Mouse (Mus musculus): ENCODE data around the gene Abcg4. TPM values are rescaled to one million over a fixed set of nuclear protein-coding genes. Genes with fewer than 3 reads are reported as not detected.
"Not testable (repeated sequence)": the region's sequence is repeated elsewhere in the genome, so short reads cannot be mapped to it uniquely, and the experiment has no call there.

Gene Abcg4
- polyA plus RNA-seq, 1 experiment from 2014 or later: 3.3 TPM

DNA sequence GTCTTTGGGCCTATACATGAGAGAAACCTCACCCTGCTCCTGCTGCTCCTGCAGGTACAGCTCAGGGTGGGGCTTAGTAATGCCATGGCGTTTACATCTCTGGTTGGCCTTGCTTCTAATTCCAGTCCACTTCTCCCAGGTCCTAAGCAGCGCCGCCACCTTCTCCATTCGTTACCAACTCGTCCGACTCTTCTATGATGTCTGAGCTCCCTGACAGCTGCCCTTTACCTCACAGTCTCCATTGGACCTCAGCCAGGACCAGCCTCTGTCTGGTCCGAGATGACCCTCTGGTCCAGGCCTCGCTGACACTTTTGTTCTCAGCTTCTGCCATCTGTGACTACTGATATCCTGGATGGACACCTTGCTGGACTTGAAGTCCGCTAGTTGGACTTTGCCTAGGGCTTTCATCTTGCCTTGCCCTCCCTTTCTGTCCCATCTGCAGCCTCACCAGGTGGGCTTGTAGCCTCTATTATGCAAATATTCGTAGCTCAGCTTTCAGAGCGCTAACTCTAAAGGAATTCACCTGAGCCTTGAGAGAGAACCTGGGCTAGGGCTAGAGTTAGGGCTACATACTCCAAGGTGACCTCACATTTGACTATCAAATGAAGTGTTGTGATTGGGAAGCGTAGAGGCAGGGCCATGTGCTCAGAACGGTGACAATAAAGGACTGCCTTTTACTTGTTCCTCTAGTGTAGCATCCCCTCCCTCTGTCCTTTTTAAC lies 44.7 kb upstream of the Abcg4 start:
- H3K9ac ChIP-seq (ENCODE audit: low read depth, low read length): no peak overlapping the region

DNA sequence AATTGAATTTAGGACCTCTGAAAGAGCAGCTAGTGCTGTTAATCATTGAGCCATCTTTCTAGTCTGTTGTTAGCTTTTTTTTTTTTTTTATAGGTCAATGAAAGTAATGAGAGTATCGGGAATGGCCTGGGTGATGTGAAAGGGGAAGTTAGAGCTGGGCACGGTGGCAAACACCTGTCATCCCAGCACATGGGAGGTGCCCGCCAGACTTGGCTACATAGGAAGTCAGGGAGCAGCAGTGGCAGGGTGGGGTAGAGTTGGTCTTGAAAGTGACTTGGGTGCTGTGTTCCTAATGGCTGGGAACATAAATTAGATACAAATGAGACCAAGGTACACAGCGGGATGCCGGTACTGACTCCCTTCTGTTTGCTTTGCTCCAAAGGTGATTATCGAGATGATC lies 42.3 kb upstream of the Abcg4 start:
- no peak overlapping the region for H3K4me2 ChIP-seq
- peaks cover 9% of the 10 kb centered on the region; the same call in 1 of the 2 replicates for H3K4me1 ChIP-seq (ENCODE audit: control insufficient read depth, insufficient read depth, low read length)
- H3K9ac ChIP-seq (ENCODE audit: low read depth, low read length): no peak overlapping the region
- no peak overlapping the region for H3K4me3 ChIP-seq (ENCODE audit: low read depth, low read length)
- peaks cover 27% of the 10 kb centered on the region for H3K36me3 ChIP-seq (ENCODE audit: control insufficient read depth, insufficient read depth, low read length)
- H3K27me3 ChIP-seq (ENCODE audit: control insufficient read depth, insufficient read depth, low read length): no peaks in the 10 kb centered on the region
- no peaks in the 10 kb centered on the region for H3K9me3 ChIP-seq (replicated peaks; ENCODE audit: control insufficient read depth, low read length)
- no peak for ATAC-seq (replicated peaks; ENCODE audit: insufficient number of reproducible peaks, low FRiP score, low TSS enrichment)
- 94% methylated on average over 6 of the region's 6 CpGs for WGBS (ENCODE audit: insufficient replicate concordance)
- no peak overlapping the region for H3K27ac ChIP-seq (ENCODE audit: low read depth, low read length)

More for the DNA sequence above, 44.7 kb upstream of the Abcg4 start:
- ATAC-seq (replicated peaks; ENCODE audit: insufficient number of reproducible peaks, low FRiP score, low TSS enrichment): no peak
- peaks cover 27% of the 10 kb centered on the region for H3K36me3 ChIP-seq (ENCODE audit: control insufficient read depth, insufficient read depth, low read length)
- no peak overlapping the region for H3K4me3 ChIP-seq (ENCODE audit: low read depth, low read length)
- peaks cover 8% of the 10 kb centered on the region; the same call in 1 of the 2 replicates for H3K4me1 ChIP-seq (ENCODE audit: control insufficient read depth, insufficient read depth, low read length)
- H3K27ac ChIP-seq (ENCODE audit: low read depth, low read length): no peak overlapping the region
- WGBS (ENCODE audit: insufficient replicate concordance): 92% methylated on average over 13 of the region's 13 CpGs
- H3K4me2 ChIP-seq: peak overlapping the region; percentile 7; the same call in 1 of the 2 replicates
- no peaks in the 10 kb centered on the region for H3K27me3 ChIP-seq (ENCODE audit: control insufficient read depth, insufficient read depth, low read length)
- H3K9me3 ChIP-seq (replicated peaks; ENCODE audit: control insufficient read depth, low read length): no peaks in the 10 kb centered on the region

DNA sequence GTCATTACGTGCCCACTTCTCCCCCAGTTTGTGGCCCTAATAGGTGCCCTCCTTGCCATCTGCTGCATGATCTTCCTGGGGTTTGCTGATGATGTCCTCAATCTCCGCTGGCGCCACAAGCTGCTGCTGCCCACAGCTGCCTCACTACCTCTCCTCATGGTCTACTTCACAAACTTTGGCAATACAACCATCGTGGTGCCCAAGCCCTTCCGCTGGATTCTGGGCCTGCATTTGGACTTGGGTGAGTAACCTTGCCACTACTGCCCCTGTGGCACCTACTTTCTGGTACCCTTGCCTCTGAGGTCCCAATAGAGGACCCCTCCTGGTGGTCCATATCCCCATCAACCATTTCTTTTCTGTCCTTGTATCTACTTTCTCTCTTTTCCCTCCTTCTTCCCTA lies 39.5 kb upstream of the Abcg4 start:
- Histone ChIP-seq H3K9me3 (replicated peaks; ENCODE audit: control insufficient read depth, low read length) (no peaks in the 10 kb centered on the region), H3K4me1 (ENCODE audit: control insufficient read depth, insufficient read depth, low read length) (peaks cover 11% of the 10 kb centered on the region; the same call in 1 of the 2 replicates), H3K9ac (ENCODE audit: low read depth, low read length) (peak overlapping the region; percentile 31), H3K27me3 (ENCODE audit: control insufficient read depth, insufficient read depth, low read length) (no peaks in the 10 kb centered on the region), H3K27ac (ENCODE audit: low read depth, low read length) (peak overlapping the region; percentile 93; the same call in 1 of the 2 replicates), H3K4me3 (ENCODE audit: low read depth, low read length) (peak overlapping the region; percentile 85), H3K4me2 (peak overlapping the region; percentile 75), H3K36me3 (ENCODE audit: control insufficient read depth, insufficient read depth, low read length) (peaks cover 19% of the 10 kb centered on the region)
- no peak for ATAC-seq (replicated peaks; ENCODE audit: insufficient number of reproducible peaks, low FRiP score, low TSS enrichment)
- WGBS (ENCODE audit: insufficient replicate concordance): 91% methylated on average over 5 of the region's 5 CpGs

DNA sequence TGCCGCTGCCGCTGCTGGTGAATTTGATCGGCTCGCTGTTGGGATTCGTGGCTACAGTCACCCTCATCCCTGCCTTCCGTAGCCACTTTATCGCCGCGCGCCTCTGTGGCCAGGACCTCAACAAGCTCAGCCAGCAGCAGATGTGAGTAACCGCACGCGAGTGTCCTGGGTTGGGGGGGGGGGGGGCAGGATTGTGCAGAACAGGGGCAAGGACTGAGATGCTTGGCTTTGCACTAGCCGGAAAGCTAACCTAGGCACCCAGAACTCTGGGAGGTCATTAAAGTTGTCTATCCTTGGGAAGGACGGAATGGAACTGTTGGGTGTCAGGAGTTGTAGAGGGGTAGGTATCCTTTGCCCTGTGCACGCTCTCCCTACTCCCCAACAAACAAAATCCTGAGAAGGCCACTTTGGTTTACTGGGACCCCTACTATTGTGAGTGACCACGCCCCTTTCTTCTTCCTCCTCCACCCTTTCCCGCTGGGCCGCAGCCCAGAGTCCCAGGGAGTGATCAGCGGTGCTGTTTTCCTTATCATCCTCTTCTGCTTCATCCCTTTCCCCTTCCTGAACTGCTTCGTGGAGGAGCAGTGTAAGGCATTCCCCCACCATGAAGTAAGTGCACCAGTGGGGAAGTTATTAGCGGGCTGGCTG lies 38.8 kb upstream of the Abcg4 start:
- Histone ChIP-seq H3K4me1 (ENCODE audit: control insufficient read depth, insufficient read depth, low read length) (peaks cover 11% of the 10 kb centered on the region; the same call in 1 of the 2 replicates), H3K27me3 (ENCODE audit: control insufficient read depth, insufficient read depth, low read length) (no peaks in the 10 kb centered on the region), H3K9me3 (replicated peaks; ENCODE audit: control insufficient read depth, low read length) (no peaks in the 10 kb centered on the region), H3K4me2 (peak overlapping the region; percentile 75), H3K9ac (ENCODE audit: low read depth, low read length) (peak overlapping the region; percentile 92), H3K27ac (ENCODE audit: low read depth, low read length) (peak overlapping the region; percentile 93), H3K36me3 (ENCODE audit: control insufficient read depth, insufficient read depth, low read length) (peaks cover 12% of the 10 kb centered on the region), H3K4me3 (ENCODE audit: low read depth, low read length) (peak overlapping the region; percentile 85)
- ATAC-seq (replicated peaks; ENCODE audit: insufficient number of reproducible peaks, low FRiP score, low TSS enrichment): peak; percentile 54
- WGBS (ENCODE audit: insufficient replicate concordance): under 1% methylated on average over 22 of the region's 22 CpGs

DNA sequence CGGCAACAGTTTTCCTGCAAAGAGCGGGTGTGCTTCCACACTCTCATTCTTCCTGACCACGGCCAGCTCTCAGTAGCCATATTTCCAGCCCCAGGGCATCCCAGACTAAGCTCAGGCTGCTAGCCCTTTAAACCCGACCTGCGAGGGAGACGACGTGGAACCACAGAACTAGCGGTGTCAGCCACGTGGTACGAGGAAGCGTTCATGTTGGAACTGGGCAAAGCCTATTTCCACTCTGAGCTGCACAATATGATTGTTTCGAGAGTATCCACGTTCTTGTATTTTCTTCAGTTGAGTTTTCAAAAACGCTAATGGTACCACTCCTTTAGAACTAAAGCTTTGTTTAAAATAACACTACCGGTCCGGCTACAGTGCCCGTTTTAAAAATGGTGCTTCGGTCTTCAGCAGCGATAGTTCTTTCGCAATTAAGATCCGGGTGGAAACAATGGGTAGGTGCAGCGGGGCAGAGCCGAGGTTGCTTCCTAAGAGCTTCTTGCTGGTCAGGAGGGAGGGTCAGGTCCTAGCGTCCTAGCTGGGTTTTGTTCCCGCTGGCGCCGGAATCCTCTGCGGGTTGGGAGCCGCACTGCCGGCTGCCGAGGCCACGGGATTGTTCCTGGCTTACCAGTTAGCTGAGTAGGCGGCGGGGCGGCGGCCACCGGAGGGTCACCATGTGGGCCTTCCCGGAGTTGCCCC lies 38.1 kb upstream of the Abcg4 start:
- peak; percentile 86 for ATAC-seq (replicated peaks; ENCODE audit: insufficient number of reproducible peaks, low FRiP score, low TSS enrichment)
- no peaks in the 10 kb centered on the region for H3K27me3 ChIP-seq (ENCODE audit: control insufficient read depth, insufficient read depth, low read length)
- H3K27ac ChIP-seq (ENCODE audit: low read depth, low read length): peak overlapping the region; percentile 93
- H3K9ac ChIP-seq (ENCODE audit: low read depth, low read length): peak overlapping the region; percentile 92
- H3K36me3 ChIP-seq (ENCODE audit: control insufficient read depth, insufficient read depth, low read length): peaks cover 12% of the 10 kb centered on the region
- under 1% methylated on average over 38 of the region's 38 CpGs for WGBS (ENCODE audit: insufficient replicate concordance)
- no peaks in the 10 kb centered on the region for H3K9me3 ChIP-seq (replicated peaks; ENCODE audit: control insufficient read depth, low read length)
- H3K4me3 ChIP-seq (ENCODE audit: low read depth, low read length): peak overlapping the region; percentile 85
- H3K4me2 ChIP-seq: peak overlapping the region; percentile 75
- H3K4me1 ChIP-seq (ENCODE audit: control insufficient read depth, insufficient read depth, low read length): peaks cover 11% of the 10 kb centered on the region; the same call in 1 of the 2 replicates

DNA sequence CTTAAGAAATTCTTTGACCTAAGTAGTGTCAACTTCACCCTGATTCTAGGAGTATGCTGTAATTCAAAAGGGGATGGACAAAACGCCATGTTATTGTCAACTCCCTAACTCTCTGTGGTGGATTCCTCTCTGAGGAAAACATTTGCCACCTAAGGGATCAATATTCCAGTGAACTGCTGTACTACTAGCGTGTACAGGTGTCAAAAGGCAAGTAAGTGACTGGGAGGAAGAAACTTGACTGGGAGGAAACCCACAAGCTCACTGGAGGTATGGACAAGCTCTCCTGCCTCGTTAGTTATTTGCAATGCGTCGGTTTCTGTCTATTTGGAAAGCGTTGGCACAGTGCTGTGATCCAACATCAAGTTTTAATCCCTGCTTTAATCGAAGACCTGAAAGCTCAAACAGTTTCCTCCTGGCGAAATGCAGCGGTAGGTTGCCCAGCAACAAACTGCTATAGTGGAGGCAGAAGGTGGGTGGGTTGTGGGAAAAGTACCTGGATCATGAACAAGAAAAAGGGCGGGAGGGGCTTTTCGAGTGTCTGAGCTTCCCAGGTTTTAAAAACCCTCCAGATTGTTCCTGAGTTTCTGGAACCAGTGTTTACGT lies 37.5 kb upstream of the Abcg4 start, which contains the start of gene Dpagt1:
Gene Dpagt1 (plus strand): TSS at position 252 of the 603 bp plus-strand sequence.
- Histone ChIP-seq H3K27ac (ENCODE audit: low read depth, low read length) (peak within 1 kb of the TSS; percentile 93), H3K9me3 (replicated peaks; ENCODE audit: control insufficient read depth, low read length) (no peaks in the 10 kb centered on the region), H3K36me3 (ENCODE audit: control insufficient read depth, insufficient read depth, low read length) (peaks cover 12% of the 10 kb centered on the region), H3K4me3 (ENCODE audit: low read depth, low read length) (peak within 1 kb of the TSS; percentile 85), H3K4me2 (peak within 1 kb of the TSS; percentile 75), H3K27me3 (ENCODE audit: control insufficient read depth, insufficient read depth, low read length) (no peaks in the 10 kb centered on the region), H3K9ac (ENCODE audit: low read depth, low read length) (peak within 1 kb of the TSS; percentile 92), H3K4me1 (ENCODE audit: control insufficient read depth, insufficient read depth, low read length) (peaks cover 11% of the 10 kb centered on the region; the same call in 1 of the 2 replicates)
- 4% methylated on average over 12 of the region's 12 CpGs for WGBS (ENCODE audit: insufficient replicate concordance)
- ATAC-seq (replicated peaks; ENCODE audit: insufficient number of reproducible peaks, low FRiP score, low TSS enrichment): no peak

DNA sequence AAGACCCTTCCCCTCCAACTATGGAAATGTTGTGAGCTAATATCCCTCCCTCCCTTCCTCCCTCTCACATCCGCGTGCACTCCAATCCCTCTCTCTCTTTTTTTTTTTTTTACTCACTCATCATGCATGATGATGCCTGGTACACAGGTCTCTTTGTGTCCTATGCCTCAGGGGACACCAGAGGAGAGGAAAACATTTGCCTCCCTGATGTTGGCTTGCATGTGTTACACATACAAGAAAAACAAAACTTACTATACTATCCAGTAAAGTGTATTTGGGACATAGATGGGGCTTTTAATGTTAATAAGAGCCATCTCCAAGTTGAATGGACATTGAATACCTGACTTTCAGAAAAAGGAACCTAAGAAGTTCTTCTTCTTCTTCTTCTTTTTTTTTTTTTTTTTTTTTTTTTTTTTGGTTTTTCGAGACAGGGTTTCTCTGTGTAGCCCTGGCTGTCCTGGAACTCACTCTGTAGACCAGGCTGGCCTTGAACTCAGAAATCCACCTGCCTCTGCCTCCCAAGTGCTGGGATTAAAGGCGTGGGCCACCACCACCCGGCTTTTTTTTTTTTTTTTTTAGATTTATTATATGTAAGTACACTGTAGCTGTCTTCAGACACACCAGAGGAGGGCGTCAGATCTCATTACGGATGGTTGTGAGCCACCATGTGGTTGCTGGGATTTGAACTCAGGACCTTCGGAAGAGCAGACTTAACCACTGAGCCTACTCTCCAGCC lies 36.8 kb upstream of the Abcg4 start:
- H3K27me3 ChIP-seq (ENCODE audit: control insufficient read depth, insufficient read depth, low read length); H3K4me3 ChIP-seq (ENCODE audit: low read depth, low read length); H3K9me3 ChIP-seq (replicated peaks; ENCODE audit: control insufficient read depth, low read length); H3K36me3 ChIP-seq (ENCODE audit: control insufficient read depth, insufficient read depth, low read length); ATAC-seq (replicated peaks; ENCODE audit: insufficient number of reproducible peaks, low FRiP score, low TSS enrichment); H3K27ac ChIP-seq (ENCODE audit: low read depth, low read length): not testable (repeated sequence)
- H3K4me1 ChIP-seq (ENCODE audit: control insufficient read depth, insufficient read depth, low read length): peaks cover 11% of the 10 kb centered on the region; the same call in 1 of the 2 replicates
- H3K9ac ChIP-seq (ENCODE audit: low read depth, low read length): peak overlapping the region; percentile 92; the same call in 1 of the 2 replicates
- peak overlapping the region; percentile 75 for H3K4me2 ChIP-seq
- WGBS (ENCODE audit: insufficient replicate concordance): 66% methylated on average over 7 of the region's 8 CpGs
